Mouse (Mus musculus) inflammation-experienced regulatory T-cells, adult 6 months (primary cell): Measurements from ENCODE around the gene Zfp609. TPM values are rescaled to one million over a fixed set of nuclear protein-coding genes. Genes with fewer than 3 reads are reported as not detected.
"Not testable (repeated sequence)": the region's sequence is repeated elsewhere in the genome, so short reads cannot be mapped to it uniquely, and the experiment has no call there.

Experiments
- ATAC-seq: one replicate; pipeline ENCODE4 v1.8.0; 2017
- polyA plus RNA-seq, 3 experiments: library from polyadenylated mRNA; unstranded; fragments of 100-300 nt; shearing (Covaris generic); gene quantifications; one replicate each; pipeline ENCODE4 v1.2.1; 2017

The Zfp609 gene
- polyA plus RNA-seq, 3 experiments from 2014 or later = 2.3 to 4.2 (median 2.9) TPM

DNA sequence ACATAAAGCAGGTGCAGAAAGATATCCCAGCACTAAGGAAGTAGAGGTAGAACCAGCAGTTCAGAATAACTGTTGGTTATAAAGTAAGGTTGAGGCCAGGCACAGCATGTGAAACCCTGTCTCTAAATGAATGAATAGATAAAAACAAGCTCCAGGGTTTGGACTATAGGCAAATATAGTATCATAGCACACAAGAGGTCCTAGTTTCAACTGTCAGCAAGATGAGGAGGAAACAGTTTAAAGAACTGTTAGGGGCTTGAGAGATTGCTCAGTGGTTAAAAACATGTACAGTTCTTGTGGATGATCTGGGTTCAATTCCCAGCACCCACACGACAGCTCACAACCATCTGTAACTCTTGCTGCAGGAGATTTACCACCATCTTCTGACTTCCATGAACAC is 15.6 kb downstream of the Zfp609 start:
- no peak for ATAC-seq

DNA sequence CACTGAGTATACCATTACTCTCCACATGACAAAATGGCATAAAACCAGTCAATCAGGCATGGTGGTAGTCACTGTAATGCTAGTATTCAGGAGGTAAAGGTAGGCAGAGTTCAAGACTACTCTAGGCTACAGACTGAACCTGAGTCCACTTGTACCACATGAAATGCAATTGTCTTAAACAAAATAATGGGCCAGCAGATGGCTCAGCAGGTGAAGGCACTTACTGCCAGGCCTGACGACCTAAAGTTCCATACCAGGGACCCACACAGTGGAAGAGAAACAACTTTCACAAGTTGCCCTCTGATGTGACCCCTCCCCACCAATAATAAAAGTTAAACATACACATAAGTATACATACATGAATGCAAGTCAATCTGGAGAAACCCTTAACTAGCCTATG is 19.5 kb downstream of the Zfp609 start:
- ATAC-seq = no peak

DNA sequence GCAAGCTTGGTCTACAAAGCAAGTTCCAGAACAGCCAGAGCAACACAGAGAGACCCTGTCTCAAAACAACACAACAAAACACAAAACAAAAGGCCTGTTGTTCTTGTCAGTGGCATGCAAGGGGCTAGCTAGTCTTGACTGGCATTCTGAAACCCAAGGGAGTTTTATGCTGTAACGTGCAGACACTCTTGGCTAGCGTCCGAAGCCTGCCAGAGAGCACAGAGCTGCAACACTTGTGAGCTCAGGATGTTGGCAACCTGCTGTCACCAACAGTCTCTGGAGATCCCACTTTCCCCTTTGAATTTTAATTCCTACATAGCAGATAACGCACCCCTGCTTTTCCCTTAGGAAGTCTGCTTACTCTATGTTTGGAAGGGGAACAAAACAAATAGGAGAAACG is 20.1 kb downstream of the Zfp609 start:
- no peak for ATAC-seq

- no peak for ATAC-seq
These were observed 27.6 kb downstream of the Zfp609 start for GRCm38 (mm10) chr9:65799770-65800169.

DNA sequence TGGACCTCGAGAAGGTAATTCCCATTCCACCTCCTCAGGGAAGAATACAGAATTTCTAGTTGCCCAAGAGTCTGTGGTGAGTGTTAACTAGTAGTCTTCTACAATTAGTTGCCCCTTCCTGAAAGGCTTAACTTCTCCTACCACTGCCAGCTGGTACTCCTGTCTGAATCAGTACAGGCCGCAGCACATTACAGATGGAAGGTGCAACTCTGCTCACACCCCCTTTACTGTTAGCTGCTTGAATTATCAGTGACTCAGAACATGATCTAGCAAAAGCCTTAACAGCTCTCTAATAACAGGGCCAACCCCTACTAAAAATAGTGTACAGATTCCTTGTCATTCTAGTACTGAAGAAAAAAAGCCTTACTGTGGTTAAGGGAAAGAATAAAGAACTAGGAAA is 31.7 kb downstream of the Zfp609 start:
- no peak for ATAC-seq

DNA sequence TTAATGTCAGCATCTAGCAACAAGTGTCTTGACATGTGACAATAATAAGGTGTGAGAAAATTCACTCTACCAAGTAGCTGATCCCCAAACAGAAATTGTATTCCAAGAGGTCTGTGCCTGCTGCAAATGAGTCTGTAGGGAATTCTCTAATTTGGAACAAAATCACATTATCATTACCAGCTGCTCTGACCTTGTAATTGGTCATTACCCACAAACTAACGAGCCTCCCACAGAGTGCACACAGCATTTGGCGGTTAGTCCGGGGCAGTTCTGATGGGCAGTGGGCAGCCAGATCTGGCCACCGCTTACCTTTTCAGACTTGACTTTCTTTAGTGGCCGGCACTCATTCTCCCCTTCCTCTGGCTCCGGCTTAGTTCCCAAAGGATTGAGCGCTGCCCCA is 33.1 kb downstream of the Zfp609 start:
- no peak for ATAC-seq

- ATAC-seq = no peak
These were observed 33.9 kb downstream of the Zfp609 start for GRCm38 (mm10) chr9:65793506-65793905.

- ATAC-seq = no peak
These were observed 34.3 kb downstream of the Zfp609 start for GRCm38 (mm10) chr9:65793086-65793485.

DNA sequence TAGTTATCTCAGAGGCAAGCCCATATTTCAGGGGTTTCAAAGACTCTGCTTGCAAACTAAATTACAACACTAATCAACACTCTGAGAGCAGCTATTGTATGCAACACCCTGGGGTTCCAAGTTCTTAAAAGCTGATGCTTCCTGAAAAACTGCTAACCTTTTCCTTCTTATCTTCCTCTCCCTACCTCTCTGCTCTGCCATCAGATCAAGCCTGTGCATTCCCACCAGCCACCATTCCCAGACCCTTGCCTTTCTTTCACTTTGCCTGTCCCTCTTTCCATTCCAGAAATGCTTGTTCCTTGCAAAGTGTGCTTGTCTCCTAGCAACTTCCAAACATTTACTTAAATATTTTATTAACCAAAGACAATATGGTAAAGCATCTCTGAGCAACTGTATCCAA is 35.5 kb downstream of the Zfp609 start:
- ATAC-seq = no peak

DNA sequence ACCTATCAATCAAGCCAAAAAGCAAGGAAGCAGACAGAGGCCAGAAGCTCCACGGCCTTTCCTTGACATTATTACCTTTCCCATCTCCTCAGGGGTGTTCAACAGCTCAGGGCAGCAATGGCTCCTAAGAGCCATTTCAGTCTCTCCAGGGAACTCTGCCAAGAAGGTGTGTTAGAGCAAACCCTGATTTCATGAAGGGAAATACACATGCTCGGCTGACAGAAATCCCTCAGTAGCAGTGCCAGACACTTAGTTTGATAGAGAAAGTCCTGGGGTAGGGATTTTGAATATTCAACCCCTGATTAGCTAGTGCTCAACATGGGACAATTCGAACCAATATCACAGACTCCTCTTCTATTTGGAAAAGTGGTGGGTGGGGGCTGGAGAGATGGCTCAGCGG is 36.3 kb downstream of the Zfp609 start:
- ATAC-seq = no peak

DNA sequence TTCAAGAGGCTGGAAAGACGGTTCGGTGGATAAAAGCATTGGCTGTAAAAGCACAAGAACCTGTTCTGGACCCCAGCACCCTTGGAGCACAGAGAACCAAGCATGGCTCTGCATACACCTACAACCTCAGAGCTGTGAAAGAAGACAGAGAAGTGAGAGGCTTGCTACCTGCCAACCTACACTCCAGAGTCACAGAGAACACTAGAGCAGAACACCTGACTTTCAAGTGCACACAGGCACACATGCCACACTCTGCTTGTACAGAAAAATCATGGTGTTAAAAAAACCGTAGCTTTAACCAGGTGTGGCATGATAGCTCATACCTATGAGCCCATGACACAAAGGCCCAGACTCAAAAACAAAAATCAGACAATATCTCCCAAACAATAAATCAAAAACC is 37.6 kb downstream of the Zfp609 start:
- no peak for ATAC-seq

DNA sequence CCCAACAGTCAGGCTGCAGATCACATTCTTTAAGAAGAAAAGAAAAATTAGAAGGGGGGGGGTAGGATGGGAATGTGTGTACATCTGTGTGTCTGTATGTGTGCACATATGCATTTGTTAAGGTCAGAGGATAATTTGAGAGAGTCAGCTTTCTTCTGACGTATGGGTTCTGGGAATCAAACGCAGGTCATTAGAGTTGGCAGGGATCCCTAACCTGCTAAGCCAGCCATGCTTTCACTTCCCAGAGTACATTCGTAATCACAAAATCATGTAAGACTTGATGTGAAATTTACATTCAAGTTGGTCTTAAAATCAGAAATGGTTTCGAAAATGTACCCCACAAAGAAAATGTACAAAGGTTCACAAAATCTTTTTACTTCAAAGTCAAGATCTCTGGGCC is 38.8 kb downstream of the Zfp609 start:
- no peak for ATAC-seq

DNA sequence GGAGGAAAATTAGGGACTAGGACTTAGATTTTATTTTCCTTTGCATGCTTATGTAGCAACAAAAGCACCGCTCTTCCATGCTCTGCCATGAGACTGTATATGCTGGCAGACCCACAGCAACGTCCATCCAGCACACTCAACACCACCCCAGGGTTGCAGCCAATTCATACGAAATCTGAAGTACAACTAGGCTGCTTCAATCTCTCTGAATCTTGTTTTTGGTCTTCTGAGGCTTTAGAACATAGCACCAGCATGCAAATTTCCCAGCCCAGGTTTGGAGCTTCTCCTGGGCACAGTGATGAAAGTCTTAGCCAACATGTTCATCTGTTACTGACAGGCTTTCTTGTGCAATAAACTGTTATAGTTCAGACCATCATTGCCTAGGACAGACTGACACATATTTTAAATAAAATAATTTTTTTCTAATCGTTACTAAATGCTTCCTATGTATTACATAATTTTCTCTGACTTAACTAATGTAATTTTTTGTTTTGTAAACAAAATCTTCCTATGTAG is 39.5 kb downstream of the Zfp609 start:
- no peak for ATAC-seq

- no peak for ATAC-seq
These were observed 40.2 kb downstream of the Zfp609 start for GRCm38 (mm10) chr9:65786885-65787787.

DNA sequence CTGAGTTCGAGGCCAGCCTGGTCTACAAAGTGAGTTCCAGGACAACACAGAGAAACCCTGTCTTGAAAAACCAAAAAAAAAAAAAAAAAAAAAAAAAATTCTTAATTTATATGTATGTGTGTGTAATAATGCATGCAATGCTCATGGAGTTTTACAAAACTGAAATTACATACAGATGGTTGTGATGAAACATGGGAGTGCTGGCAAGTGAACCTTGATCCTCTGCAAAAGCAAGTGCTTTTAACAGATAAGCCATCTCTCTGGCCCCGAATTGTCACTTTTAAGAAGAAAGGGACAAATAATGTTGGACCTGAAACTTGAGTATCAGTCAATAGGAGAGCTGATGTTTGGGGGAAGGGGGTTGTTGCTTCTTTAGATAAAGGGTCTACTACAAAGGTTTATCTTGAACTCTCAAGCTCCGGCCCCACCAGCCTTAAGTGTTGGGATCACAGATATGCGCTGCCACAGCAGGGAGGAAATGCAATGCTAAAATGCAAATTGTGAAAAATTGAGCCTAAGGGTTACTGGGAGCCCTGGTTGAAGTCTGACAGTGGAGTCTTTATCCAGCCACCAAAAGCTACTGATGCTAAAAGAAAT is 41.5 kb downstream of the Zfp609 start:
- ATAC-seq = no peak

GRCm38 (mm10) chr9:65779619-65780018 is 47.7 kb downstream of the Zfp609 start:
- ATAC-seq = not testable (repeated sequence)

GRCm38 (mm10) chr9:65776874-65777432 is 50.4 kb downstream of the Zfp609 start:
- ATAC-seq = no peak

GRCm38 (mm10) chr9:65776137-65776872 is 51.1 kb downstream of the Zfp609 start:
- ATAC-seq = no peak

DNA sequence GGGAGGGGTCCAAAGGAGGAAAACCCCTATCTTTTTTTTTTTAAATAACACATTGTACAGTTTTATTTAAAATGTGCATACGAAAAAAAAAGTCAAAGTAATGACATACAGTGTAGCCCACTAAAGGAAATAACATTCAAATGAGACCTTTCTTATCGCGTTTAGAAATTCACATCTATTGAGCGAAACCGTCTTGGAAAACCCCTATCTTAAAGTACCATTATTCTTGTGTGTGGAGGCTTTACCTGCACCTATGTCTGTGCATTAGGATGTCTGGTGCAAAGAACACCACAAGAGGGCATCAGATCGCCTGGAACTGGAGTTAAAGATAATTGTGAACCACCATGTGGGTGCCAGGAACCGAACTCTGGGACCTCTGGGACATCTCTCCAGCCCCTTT is 53.6 kb downstream of the Zfp609 start:
- peak; percentile 77 for ATAC-seq

DNA sequence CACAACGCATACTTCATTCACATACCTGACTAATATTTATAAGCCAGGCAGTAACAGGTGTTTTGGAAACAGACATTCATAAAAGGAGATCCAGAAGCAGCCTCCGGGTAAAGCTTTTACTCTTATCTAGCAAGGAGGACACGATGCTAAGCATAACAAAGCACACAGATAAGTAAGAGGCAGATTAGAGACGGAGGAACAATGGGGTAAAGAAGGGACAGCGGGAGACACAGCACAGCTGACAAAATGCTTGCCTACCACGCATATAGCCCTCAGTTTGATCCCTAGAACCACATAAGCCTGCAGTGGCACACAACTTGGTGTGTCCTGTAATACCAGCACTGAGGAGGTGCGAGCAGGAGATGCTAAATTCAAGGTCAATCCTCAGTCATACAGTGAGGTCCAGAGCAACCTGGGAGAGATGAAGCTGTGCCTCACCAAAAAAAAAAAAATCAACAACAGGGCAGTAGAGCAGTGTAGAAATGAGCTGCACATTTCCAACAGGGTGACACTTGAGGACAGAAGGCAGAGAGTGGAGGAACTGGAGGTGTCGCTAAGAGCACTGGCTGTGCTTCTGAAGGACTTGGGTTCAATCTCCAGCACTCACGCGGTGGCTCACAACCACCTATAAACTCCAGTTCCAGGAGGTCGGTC is 56.2 kb downstream of the Zfp609 start:
- no peak for ATAC-seq

DNA sequence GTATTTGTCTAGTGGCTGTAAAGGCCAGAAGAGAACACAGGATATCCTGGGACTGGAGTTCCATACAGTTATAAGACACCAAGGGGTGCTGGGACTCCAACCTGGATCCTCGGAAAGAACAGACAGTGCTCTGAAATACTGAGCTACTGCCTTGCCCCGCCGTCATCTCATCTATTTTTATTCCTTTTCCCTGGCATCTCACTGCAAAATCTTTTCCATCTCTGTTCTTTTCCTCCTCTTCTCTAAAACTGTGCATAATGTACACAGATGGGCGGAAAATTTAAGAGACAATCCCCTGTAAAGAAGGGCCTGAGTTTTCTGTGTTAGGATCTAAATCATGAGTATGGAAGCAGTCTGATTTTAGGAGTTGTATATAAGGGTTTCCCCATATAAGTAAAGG is 64.6 kb downstream of the Zfp609 start:
- ATAC-seq = no peak

DNA sequence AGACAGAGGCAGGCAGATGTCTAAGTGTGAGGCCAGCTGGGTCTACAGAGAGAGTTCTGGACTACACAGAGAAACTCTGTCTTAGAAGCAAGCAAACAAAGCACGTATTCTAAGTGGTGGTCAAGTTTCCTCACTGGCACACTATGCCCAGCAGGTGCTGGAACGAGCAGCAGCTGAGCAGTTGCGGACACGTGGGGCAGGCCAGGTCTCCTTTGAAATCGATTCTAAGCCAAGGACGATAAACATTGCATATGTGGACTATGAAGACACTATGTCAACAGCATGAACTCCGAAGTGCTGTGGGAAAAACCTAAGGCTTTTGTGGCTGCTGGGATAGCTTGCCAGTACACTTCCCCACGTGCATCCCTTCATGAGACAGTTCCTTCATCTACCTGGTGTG is 67.4 kb downstream of the Zfp609 start:
- ATAC-seq = no peak

DNA sequence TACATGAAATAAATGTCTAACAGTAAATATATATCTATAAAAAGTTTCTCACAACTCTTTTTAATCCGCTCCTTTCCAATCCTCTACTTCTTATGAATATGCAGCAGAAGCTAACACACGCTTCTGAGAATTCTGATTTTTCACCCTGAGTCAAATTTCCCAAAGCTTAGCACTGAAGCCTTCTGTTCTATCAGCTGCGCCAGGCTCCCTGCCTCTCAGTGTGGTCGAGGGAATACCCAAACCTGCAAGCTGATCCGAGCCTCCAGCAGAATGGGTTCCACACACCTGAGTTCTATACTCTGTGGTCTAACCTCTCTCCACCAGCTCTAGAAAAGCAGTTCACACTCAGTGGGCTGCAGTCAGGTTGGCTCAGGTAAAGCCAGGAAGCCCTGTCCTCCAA is 68.1 kb downstream of the Zfp609 start:
- ATAC-seq = no peak
